Mouse (Mus musculus): ENCODE measurements at regions not wholly inside any gene's neighbourhood (a gene's known extent, or its start where the extent isn't known, plus 50 kb on each side); places are given as distances from the start of the nearest gene placed in this dataset.

- Histone ChIP-seq H3K27me3 (replicated peaks) (no peaks in the 10 kb centered on the region), H3K4me1 (no peaks in the 10 kb centered on the region), H3K9me3 (no peaks in the 10 kb centered on the region), H3K36me3 (replicated peaks; ENCODE audit: low read length) (no peaks in the 10 kb centered on the region), H3K4me3 (replicated peaks) (no peak overlapping the region)
- no peak for TF ChIP-seq FLI1 (IDR thresholded peaks at IDR 0.05; ENCODE audit: low read length)
- TF ChIP-seq GATA1 (IDR thresholded peaks at IDR 0.05; ENCODE audit: borderline replicate concordance, low read length): no peak
Measured at GRCm38 (mm10) chr10:112798090-112798489, 130.7 kb downstream of the Atxn7l3b start.

- no peak for TF ChIP-seq FLI1 (IDR thresholded peaks at IDR 0.05; ENCODE audit: low read length)
- no peak for TF ChIP-seq GATA1 (IDR thresholded peaks at IDR 0.05; ENCODE audit: borderline replicate concordance, low read length)
- Histone ChIP-seq H3K4me3 (replicated peaks) (no peak overlapping the region), H3K36me3 (replicated peaks; ENCODE audit: low read length) (no peaks in the 10 kb centered on the region), H3K9me3 (no peaks in the 10 kb centered on the region; the same call in 1 of the 2 replicates), H3K4me1 (no peaks in the 10 kb centered on the region), H3K27me3 (replicated peaks) (no peaks in the 10 kb centered on the region)
Measured at GRCm38 (mm10) chr10:112795938-112796337, 132.9 kb downstream of the Atxn7l3b start.

GRCm38 (mm10) chr10:112795473-112795872 is 133.3 kb downstream of the Atxn7l3b start:
- H3K9me3 ChIP-seq: no peaks in the 10 kb centered on the region; the same call in 1 of the 2 replicates
- TF ChIP-seq FLI1 (IDR thresholded peaks at IDR 0.05; ENCODE audit: low read length) (no peak), GATA1 (IDR thresholded peaks at IDR 0.05; ENCODE audit: borderline replicate concordance, low read length) (no peak)

GRCm38 (mm10) chr10:112788236-112788635 is 140.6 kb downstream of the Atxn7l3b start:
- H3K4me3 ChIP-seq (replicated peaks): no peak overlapping the region
- H3K4me1 ChIP-seq: no peaks in the 10 kb centered on the region
- no peak for TF ChIP-seq FLI1 (IDR thresholded peaks at IDR 0.05; ENCODE audit: low read length)
- no peak for TF ChIP-seq GATA1 (IDR thresholded peaks at IDR 0.05; ENCODE audit: borderline replicate concordance, low read length)
- peaks cover 12% of the 10 kb centered on the region for H3K9me3 ChIP-seq
- no peaks in the 10 kb centered on the region for H3K27me3 ChIP-seq (replicated peaks)
- no peaks in the 10 kb centered on the region for H3K36me3 ChIP-seq (replicated peaks; ENCODE audit: low read length)

More at GRCm38 (mm10) chr10:112795473-112795872, 133.3 kb downstream of the Atxn7l3b start:
- no peaks in the 10 kb centered on the region for H3K36me3 ChIP-seq (replicated peaks; ENCODE audit: low read length)
- no peaks in the 10 kb centered on the region for H3K27me3 ChIP-seq (replicated peaks)
- no peaks in the 10 kb centered on the region for H3K4me1 ChIP-seq
- H3K4me3 ChIP-seq (replicated peaks): no peak overlapping the region

DNA sequence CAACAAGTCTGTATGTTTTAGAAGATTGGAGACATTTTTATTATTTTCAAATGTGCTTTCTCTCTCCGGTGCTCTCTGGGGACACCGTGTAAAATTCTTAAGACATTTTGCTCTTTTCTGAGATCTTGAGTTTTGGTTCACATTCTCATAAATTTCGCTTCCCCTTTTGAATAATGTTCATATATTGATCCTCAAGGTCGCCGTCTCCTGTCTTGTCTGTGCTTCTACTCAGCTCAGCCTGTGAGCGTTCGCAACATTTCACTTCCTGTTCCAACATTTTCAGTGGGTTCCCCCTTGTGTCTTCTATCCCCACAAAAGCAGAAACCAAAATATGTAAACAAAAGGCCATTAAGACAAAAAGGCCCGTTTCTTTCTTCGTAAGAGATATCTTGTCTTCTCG is 154.5 kb downstream of the Atxn7l3b start:
- H3K4me1 ChIP-seq: no peaks in the 10 kb centered on the region
- no peak overlapping the region for H3K4me3 ChIP-seq (replicated peaks)
- no peak for TF ChIP-seq FLI1 (IDR thresholded peaks at IDR 0.05; ENCODE audit: low read length)
- TF ChIP-seq GATA1 (IDR thresholded peaks at IDR 0.05; ENCODE audit: borderline replicate concordance, low read length): no peak
- peaks cover 12% of the 10 kb centered on the region for H3K9me3 ChIP-seq
- H3K36me3 ChIP-seq (replicated peaks; ENCODE audit: low read length): no peaks in the 10 kb centered on the region
- no peaks in the 10 kb centered on the region for H3K27me3 ChIP-seq (replicated peaks)

- no peaks in the 10 kb centered on the region for H3K36me3 ChIP-seq (replicated peaks; ENCODE audit: low read length)
- H3K9me3 ChIP-seq: no peaks in the 10 kb centered on the region; the same call in 1 of the 2 replicates
- H3K4me1 ChIP-seq: no peaks in the 10 kb centered on the region
- TF ChIP-seq GATA1 (IDR thresholded peaks at IDR 0.05; ENCODE audit: borderline replicate concordance, low read length) (no peak), FLI1 (IDR thresholded peaks at IDR 0.05; ENCODE audit: low read length) (no peak)
- H3K27me3 ChIP-seq (replicated peaks): no peaks in the 10 kb centered on the region
- H3K4me3 ChIP-seq (replicated peaks): no peak overlapping the region
Measured at GRCm38 (mm10) chr10:112746683-112747082, 182.1 kb downstream of the Atxn7l3b start.

GRCm38 (mm10) chr10:112743527-112743926 is 185.3 kb downstream of the Atxn7l3b start:
- no peak overlapping the region for H3K4me3 ChIP-seq (replicated peaks)
- H3K27me3 ChIP-seq (replicated peaks): no peaks in the 10 kb centered on the region
- TF ChIP-seq GATA1 (IDR thresholded peaks at IDR 0.05; ENCODE audit: borderline replicate concordance, low read length): no peak
- no peak for TF ChIP-seq FLI1 (IDR thresholded peaks at IDR 0.05; ENCODE audit: low read length)
- no peaks in the 10 kb centered on the region for H3K4me1 ChIP-seq
- no peaks in the 10 kb centered on the region for H3K36me3 ChIP-seq (replicated peaks; ENCODE audit: low read length)
- H3K9me3 ChIP-seq: no peaks in the 10 kb centered on the region; the same call in 1 of the 2 replicates

- Histone ChIP-seq H3K4me3 (replicated peaks) (no peak overlapping the region), H3K4me1 (no peaks in the 10 kb centered on the region)
- TF ChIP-seq FLI1 (IDR thresholded peaks at IDR 0.05; ENCODE audit: low read length): no peak
- no peak for TF ChIP-seq GATA1 (IDR thresholded peaks at IDR 0.05; ENCODE audit: borderline replicate concordance, low read length)
Measured at GRCm38 (mm10) chr10:112742123-112742522, 186.7 kb downstream of the Atxn7l3b start.

More at GRCm38 (mm10) chr10:112742123-112742522, 186.7 kb downstream of the Atxn7l3b start:
- no peaks in the 10 kb centered on the region for H3K27me3 ChIP-seq (replicated peaks)
- no peaks in the 10 kb centered on the region; the same call in 1 of the 2 replicates for H3K9me3 ChIP-seq
- no peaks in the 10 kb centered on the region for H3K36me3 ChIP-seq (replicated peaks; ENCODE audit: low read length)
